Mouse (Mus musculus): ENCODE data around the gene Calm3.

DNA sequence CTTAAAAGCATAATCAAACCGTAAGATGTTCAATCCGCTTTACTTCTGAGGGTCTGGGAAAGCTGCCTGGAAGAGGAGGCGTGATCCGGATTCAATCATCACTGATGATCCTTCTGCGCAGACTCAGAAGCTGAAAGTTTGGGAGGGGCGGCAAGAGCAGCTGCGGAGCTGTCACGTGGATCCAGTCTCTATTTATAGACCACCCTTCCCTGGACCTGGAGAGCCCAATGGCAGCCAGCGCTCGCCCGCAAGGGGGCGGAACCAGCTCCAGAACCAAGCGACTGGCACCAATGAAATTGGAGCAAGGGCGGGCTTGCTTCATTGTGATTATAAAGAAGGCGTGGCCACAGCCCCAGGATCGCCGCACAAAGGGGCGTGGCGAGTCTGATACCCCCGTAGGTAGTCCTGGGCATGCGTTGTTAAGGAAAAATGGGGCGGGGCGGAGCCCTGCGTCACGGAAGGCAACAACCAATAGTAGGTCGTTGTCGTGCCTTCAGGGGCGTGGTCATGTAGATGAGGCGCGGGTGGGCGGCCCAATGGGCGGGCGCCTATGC, 49.1 kb downstream of the Calm3 start:
- no peak for TF ChIP-seq CTCF (IDR thresholded peaks at IDR 0.05; ENCODE audit: control insufficient read depth, insufficient read depth, low read length)
- TF ChIP-seq POLR2A (IDR thresholded peaks at IDR 0.05; ENCODE audit: borderline replicate concordance, control insufficient read depth, low read depth, low read length) = 0 out of 2 replicates have a peak, but pooled peaks have one; percentile 5
